7 mouse cellular contexts compared by ENCODE assay signal in genomic region chr5:113174916-113175692, GRCm38 (mm10). TPM values are rescaled to one million over a fixed set of nuclear protein-coding genes. Genes with fewer than 3 reads are reported as not detected.
A peak's percentile ranks its signal among the peaks of the same experiment; 100 is the strongest.
DNase-seq lines count a peak whose midpoint lies in the region; ATAC-seq and TF ChIP-seq lines count a peak whose summit lies in the region.

No protein-coding gene starts in this region.

- no peaks in the 10 kb centered on the region for H3K27me3 ChIP-seq in kidney, postnatal 0 days (ENCODE audit: insufficient read depth, low read length)
- H3K27me3 ChIP-seq in kidney, embryonic 15.5 days = no peaks in the 10 kb centered on the region
- no peaks in the 10 kb centered on the region for H3K27me3 ChIP-seq in hindbrain, embryonic 16.5 days (replicated peaks; ENCODE audit: control insufficient read depth, insufficient read depth, low read length)

- ATAC-seq in kidney, postnatal 0 days (replicated peaks; ENCODE audit: low FRiP score, low read depth) = no peak
- no peak for ATAC-seq in kidney, embryonic 15.5 days (replicated peaks; ENCODE audit: low FRiP score)
- ATAC-seq in hindbrain, embryonic 16.5 days = no peak

- TF ChIP-seq CTCF in kidney, postnatal 0 days (IDR thresholded peaks at IDR 0.05; ENCODE audit: low read depth) = peak; percentile 61
- TF ChIP-seq CTCF in bone marrow, adult 2 months (IDR thresholded peaks at IDR 0.05; ENCODE audit: control insufficient read depth, insufficient read depth, low read length) = peak; percentile 86

- no peak overlapping the region for H3K9ac ChIP-seq in kidney, postnatal 0 days (ENCODE audit: low read depth, low read length)
- H3K9ac ChIP-seq in kidney, embryonic 15.5 days = no peak overlapping the region
- no peak overlapping the region for H3K9ac ChIP-seq in hindbrain, embryonic 16.5 days (ENCODE audit: low read depth, low read length)

- TF ChIP-seq POLR2A in bone marrow, adult 2 months (IDR thresholded peaks at IDR 0.05; ENCODE audit: borderline replicate concordance, control insufficient read depth, low read depth, low read length) = no peak

- H3K4me2 ChIP-seq in kidney, postnatal 0 days (ENCODE audit: low read length) = no peak overlapping the region
- H3K4me2 ChIP-seq in kidney, embryonic 15.5 days = no peak overlapping the region
- no peak overlapping the region for H3K4me2 ChIP-seq in hindbrain, embryonic 16.5 days (ENCODE audit: low read length)

- 61% methylated on average over 24 of the region's 24 CpGs for WGBS in kidney, postnatal 0 days
- WGBS in kidney, embryonic 15.5 days = 54% methylated on average over 24 of the region's 24 CpGs
- WGBS in bone marrow, adult 2 months = 45% methylated on average over 24 of the region's 24 CpGs
- 53% methylated on average over 24 of the region's 24 CpGs for whole genome bisulfite sequencing in hindbrain, embryonic 16.5 days

- no peak overlapping the region for H3K4me3 ChIP-seq in kidney, postnatal 0 days (replicated peaks; ENCODE audit: low read depth, low read length)
- H3K4me3 ChIP-seq in kidney, embryonic 15.5 days (replicated peaks) = no peak overlapping the region
- H3K4me3 ChIP-seq in bone marrow, adult 2 months (replicated peaks; ENCODE audit: control insufficient read depth, low read depth, low read length) = no peak overlapping the region
- H3K4me3 ChIP-seq in hindbrain, embryonic 16.5 days (ENCODE audit: low read length) = no peak overlapping the region

- H3K4me1 ChIP-seq in kidney, postnatal 0 days (replicated peaks; ENCODE audit: insufficient read depth, low read length) = no peaks in the 10 kb centered on the region; the same call in 1 of the 2 replicates
- peaks cover 17% of the 10 kb centered on the region for H3K4me1 ChIP-seq in kidney, embryonic 15.5 days
- no peaks in the 10 kb centered on the region for H3K4me1 ChIP-seq in bone marrow, adult 2 months (ENCODE audit: control insufficient read depth, insufficient read depth, low read length)
- H3K4me1 ChIP-seq in hindbrain, embryonic 16.5 days (ENCODE audit: control insufficient read depth, insufficient read depth, low read depth, low read length) = peaks cover 6% of the 10 kb centered on the region

- no peak for DNase-seq in kidney, postnatal 0 days (ENCODE audit: low spot score)
- DNase-seq in forelimb bud, embryonic 11.5 days (ENCODE audit: low read depth, low spot score) = peak; percentile 58
- peak; percentile 40 for DNase-seq in lung, postnatal 36 days
- no peak for DNase-seq in right cerebral cortex, postnatal 4 days

- no peaks in the 10 kb centered on the region for H3K36me3 ChIP-seq in kidney, postnatal 0 days (ENCODE audit: insufficient read depth, low read length)
- peaks cover 6% of the 10 kb centered on the region; the same call in 1 of the 2 replicates for H3K36me3 ChIP-seq in kidney, embryonic 15.5 days
- H3K36me3 ChIP-seq in hindbrain, embryonic 16.5 days (ENCODE audit: control insufficient read depth, insufficient read depth, low read length) = no peaks in the 10 kb centered on the region

- H3K9me3 ChIP-seq in kidney, postnatal 0 days (replicated peaks; ENCODE audit: low read length) = no peaks in the 10 kb centered on the region
- H3K9me3 ChIP-seq in kidney, embryonic 15.5 days (replicated peaks) = no peaks in the 10 kb centered on the region
- no peaks in the 10 kb centered on the region for H3K9me3 ChIP-seq in hindbrain, embryonic 16.5 days (ENCODE audit: control insufficient read depth, low read length)

- H3K27ac ChIP-seq in kidney, postnatal 0 days = no peak overlapping the region
- no peak overlapping the region for H3K27ac ChIP-seq in kidney, embryonic 15.5 days
- H3K27ac ChIP-seq in bone marrow, adult 2 months (ENCODE audit: control insufficient read depth, insufficient read depth, low read depth, low read length, poor library complexity) = no peak overlapping the region; the same call in 1 of the 2 replicates
- no peak overlapping the region for H3K27ac ChIP-seq in hindbrain, embryonic 16.5 days (ENCODE audit: low read depth, low read length)

RNA-seq across cellular contexts. Expression of gene 2900026A02Rik, which starts 45.9 kb away (rescaled TPM):
- polyA plus RNA-seq in kidney, postnatal 0 days (2015; fragmentation: Nextera tagmentation; extraction: Ambion mirVana) = 4.8 and 5.0 TPM in 2 replicates
- 7.0 and 7.5 TPM in 2 replicates for polyA plus RNA-seq in kidney, embryonic 15.5 days (2015; fragmentation: Nextera tagmentation; extraction: Ambion mirVana)
- polyA plus RNA-seq in bone marrow, adult 2 months (2011; ENCODE audit: insufficient read depth, insufficient read length, low replicate concordance, missing spikeins) = 1.5 and 4.1 TPM in 2 replicates
- 4.3 and 4.8 TPM in 2 replicates for polyA plus RNA-seq in hindbrain, embryonic 16.5 days (2015; fragmentation: Nextera tagmentation; extraction: Ambion mirVana)

RNA-seq across cellular contexts. Expression of gene Tmem211, which starts 51.6 kb away (rescaled TPM):
- 0.12 and 0.22 TPM in 2 replicates for polyA plus RNA-seq in kidney, postnatal 0 days (2015; fragmentation: Nextera tagmentation; extraction: Ambion mirVana)
- polyA plus RNA-seq in kidney, embryonic 15.5 days (2015; fragmentation: Nextera tagmentation; extraction: Ambion mirVana) = 0.19 TPM in 1 of 2 replicates, not detected in the other
- polyA plus RNA-seq in bone marrow, adult 2 months (2011; ENCODE audit: insufficient read depth, insufficient read length, low replicate concordance, missing spikeins) = not detected in 2 replicates
- not detected in 2 replicates for polyA plus RNA-seq in hindbrain, embryonic 16.5 days (2015; fragmentation: Nextera tagmentation; extraction: Ambion mirVana)

Comparison
In these comparisons a context has a peak if more than half of its experiments do, and no peak if none do; other contexts are left out.
1. DNase-seq: peak in forelimb bud, embryonic 11.5 days (single experiment) and lung, postnatal 36 days (single experiment); none in kidney, postnatal 0 days (single experiment) and right cerebral cortex, postnatal 4 days (single experiment).